Mouse (Mus musculus): ENCODE data around the gene Ankrd65. TPM values are rescaled to one million over a fixed set of nuclear protein-coding genes. Genes with fewer than 3 reads are reported as not detected.
"Not testable (repeated sequence)": the region's sequence is repeated elsewhere in the genome, so short reads cannot be mapped to it uniquely, and the experiment has no call there.

The Ankrd65 gene
- polyA plus RNA-seq (2015; fragmentation: Nextera tagmentation; extraction: Ambion mirVana) = 0.23 and 0.42 TPM in 2 replicates

GRCm38 (mm10) chr4:155790021-155790489, at the start of gene Ankrd65:
Gene Ankrd65, plus strand, starts transcription at chr4:155790439.
- no peak for DNase-seq (ENCODE audit: low spot score)

GRCm38 (mm10) chr4:155740681-155741080, 49.6 kb upstream of the Ankrd65 start:
- DNase-seq (ENCODE audit: low spot score) = not testable (repeated sequence)

DNA sequence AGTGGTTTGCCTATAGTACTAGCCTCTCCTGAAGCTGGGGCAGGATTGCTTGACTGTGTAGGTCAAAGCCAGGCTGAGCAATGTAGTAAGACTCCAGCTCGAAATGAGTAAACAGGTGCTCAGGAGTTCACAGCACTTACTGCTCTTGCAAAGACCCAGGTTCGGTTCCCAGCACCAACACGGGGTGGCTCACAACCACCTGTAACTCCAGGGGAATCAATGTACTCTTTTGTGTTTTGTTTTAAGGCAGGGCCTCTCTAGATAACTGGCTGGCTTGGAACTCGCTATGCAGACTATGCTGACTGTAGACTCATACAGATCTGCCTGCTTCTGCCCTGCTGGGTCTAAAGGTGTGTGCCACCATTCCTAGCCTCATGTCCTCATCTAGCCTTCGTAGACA, 47.6 kb upstream of the Ankrd65 start:
- no peak for DNase-seq (ENCODE audit: low spot score)

DNA sequence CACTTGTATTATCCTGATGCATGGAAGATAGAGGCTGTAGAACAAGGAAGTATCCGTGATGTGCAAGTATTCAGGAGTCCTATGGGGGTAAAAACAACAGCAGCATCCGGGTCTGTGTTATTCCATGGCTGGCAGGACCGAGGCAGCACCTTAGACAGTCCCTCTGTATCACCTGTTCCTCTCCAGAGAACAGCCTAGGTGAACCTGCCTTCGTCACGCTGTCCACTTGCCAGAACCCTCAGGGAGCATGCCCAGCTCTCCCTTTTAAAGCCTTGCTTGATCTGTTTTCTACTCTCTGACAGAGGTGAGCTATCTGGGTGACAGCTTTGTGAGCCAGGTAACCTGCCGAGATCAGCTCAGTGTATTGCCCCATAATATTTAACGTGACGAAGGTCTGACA, 45.8 kb upstream of the Ankrd65 start:
- no peak for DNase-seq (ENCODE audit: low spot score)

GRCm38 (mm10) chr4:155745136-155745535, 45.1 kb upstream of the Ankrd65 start:
- DNase-seq (ENCODE audit: low spot score) = no peak

DNA sequence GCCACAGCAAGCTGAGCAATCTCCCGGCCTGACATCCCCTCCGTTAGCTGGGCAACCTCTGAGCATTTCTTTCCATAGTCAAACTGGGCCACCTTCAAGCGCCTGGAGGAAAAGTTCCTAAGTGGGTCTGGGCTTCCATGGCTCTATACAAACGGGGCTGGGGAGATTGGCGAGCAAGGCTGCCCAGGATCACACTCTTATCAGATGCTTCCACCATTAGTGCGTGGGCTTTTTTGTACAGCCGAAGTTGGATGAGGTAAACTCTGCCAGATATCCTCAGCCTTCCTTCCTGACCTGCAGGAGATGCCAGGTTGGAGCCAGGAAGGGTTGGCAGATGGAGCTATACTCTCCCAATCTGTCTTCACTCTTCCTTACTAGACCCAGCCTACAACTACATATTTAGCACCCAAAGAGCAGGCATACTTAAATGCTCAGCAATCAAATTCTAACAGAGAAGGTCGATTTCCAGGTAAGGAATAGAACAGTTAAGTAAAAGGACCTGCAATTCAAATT, 44.1 kb upstream of the Ankrd65 start:
- DNase-seq (ENCODE audit: low spot score) = no peak

DNA sequence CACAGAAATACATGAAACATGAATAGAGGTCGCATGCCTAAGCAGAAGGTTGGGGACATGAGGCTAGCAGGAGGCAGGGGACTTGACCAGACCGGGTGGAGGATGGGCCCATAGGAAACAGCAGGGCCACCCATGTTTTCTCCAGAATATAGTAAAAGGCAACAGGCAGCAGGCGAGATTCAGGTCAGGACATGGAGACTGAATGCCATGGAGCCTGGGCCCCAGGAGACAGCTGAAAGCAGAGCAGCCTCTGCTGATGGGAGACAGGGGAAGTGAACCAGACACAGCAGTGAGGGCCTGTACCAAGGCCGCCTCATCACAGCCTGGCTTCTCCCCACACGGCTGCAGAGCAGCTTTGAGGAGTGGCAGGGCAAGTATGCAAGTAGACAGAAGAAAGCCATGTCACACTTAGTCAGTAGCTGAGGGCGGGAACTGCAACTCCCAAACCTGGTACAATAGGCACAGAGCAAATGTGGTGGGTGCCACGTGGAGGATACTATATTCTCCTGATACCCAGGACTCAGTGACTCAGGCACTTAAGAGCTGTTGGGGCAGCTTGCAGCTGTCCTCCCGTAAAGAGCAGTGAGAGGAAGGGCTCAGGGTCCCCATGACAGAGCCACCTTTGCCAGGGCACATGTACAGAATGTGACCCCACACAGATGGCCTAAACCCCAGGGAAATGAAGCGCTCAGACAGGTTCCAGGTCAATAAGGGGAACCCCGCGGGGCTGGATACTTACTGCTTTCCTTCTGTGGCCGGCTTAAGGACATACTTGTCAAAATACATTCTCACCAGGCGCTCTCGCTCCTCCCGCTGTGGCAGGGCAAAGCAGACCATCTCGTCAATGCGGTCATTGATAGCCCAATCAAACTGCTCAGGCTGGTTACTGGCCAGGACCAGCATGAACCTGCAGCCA, 43.4 kb upstream of the Ankrd65 start:
- no peak for DNase-seq (ENCODE audit: low spot score)

DNA sequence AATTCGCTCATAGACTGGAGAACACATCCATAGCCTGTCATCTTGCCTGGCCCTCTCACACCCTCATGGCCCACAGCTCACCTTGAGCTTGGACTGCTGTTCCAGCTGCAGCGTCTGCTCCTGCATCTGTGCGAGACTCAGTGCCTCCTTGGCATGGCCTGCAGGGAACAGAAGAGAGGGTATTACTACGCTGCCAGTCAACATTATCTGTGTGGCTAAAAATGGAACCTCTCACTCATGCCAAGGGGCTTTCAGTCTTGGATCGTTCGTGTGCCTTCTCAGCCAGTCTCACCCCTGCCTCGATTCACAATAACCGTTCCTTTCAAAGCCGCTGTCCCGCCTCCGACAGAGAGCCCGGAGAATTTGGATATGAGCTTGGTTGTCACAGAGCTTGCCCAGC, 33.2 kb upstream of the Ankrd65 start:
- no peak for DNase-seq (ENCODE audit: low spot score)

DNA sequence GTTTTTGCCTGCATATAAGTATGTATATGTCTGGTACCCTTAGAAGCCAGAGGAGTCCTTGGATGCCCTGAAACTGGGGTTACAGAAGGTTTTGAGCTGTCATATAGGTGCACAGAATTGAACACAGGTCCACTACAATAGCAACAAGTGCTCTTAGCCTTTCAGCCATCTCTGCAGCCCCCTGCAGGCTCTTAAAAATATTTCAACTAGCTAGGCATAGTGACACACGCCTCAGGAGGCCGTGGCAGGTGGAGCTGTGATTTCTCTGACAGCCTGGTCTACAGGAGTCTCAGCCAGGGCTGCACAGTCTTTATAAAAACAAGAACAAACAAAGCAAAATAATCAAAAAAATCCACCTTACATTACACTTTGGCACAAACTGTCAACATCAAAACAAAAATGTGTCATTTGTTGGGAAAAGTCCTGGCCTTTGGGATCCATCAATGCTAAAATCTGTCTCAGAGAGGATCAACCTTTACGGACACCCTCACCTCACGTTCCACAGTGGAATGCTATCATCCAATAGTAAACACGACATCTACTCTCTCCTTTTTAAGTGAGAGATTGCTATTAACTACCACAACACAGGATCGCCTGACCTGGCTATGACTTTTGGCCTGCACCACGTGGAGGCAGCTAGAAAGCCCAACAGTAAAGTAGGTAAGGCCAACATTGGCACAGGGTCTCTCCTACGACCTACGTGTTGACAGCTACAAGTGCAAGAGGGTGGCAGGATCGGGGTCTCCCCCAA, 30.2 kb upstream of the Ankrd65 start:
- peak; percentile 51 for DNase-seq (ENCODE audit: low spot score)

- peak; percentile 94 for DNase-seq (ENCODE audit: low spot score)
Measured at GRCm38 (mm10) chr4:155760613-155761355, 29.5 kb upstream of the Ankrd65 start, which contains the start of gene Atad3a. Gene Atad3a, minus strand, starts transcription at chr4:155761093.

DNA sequence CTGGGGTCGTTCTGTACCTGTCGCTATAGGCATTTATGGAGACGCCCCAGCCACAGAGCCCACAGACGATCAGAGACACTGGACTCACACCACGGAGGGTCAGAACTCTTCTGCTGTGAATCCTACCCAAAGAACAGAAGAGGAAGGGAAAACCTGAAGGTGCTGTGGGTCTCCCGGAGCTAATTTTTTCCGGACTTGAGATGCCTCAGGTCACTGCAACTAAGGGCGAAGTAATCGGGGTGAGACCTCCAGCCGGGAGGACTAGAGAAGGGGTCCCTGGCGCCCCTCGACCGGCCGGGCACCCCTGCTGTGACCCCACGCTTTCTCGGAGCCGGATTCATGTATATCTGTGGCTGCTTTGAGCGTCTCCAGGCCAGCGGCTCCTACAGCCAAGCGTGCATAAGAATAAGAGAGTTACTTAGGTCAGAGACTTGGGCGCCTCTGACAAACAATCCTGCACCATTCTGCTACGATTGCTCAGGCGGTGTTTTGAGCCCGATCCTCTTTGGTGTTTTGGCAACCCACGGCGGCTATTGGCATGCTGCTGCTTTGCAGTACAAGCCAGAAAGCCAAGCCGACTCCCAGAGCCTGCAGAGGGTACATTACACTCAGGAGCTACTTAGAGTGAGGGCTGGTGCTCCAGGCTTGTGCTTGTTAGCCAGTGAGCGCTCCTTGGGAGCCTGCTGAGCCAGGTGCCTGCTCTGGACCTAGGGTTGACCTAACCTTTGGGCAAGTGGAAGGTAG, 28.7 kb upstream of the Ankrd65 start:
- DNase-seq (ENCODE audit: low spot score) = no peak

- no peak for DNase-seq (ENCODE audit: low spot score)
Measured at GRCm38 (mm10) chr4:155762357-155762756, 27.9 kb upstream of the Ankrd65 start.

- DNase-seq (ENCODE audit: low spot score) = no peak
Measured at GRCm38 (mm10) chr4:155769496-155769879, 20.8 kb upstream of the Ankrd65 start.

GRCm38 (mm10) chr4:155769880-155770512, 20.2 kb upstream of the Ankrd65 start:
- peak; percentile 74 for DNase-seq (ENCODE audit: low spot score)

- DNase-seq (ENCODE audit: low spot score) = no peak
Measured at GRCm38 (mm10) chr4:155770626-155771025, 19.6 kb upstream of the Ankrd65 start.

GRCm38 (mm10) chr4:155771706-155772105, 18.5 kb upstream of the Ankrd65 start:
- DNase-seq (ENCODE audit: low spot score) = no peak

GRCm38 (mm10) chr4:155772786-155773185, 17.5 kb upstream of the Ankrd65 start:
- no peak for DNase-seq (ENCODE audit: low spot score)

DNA sequence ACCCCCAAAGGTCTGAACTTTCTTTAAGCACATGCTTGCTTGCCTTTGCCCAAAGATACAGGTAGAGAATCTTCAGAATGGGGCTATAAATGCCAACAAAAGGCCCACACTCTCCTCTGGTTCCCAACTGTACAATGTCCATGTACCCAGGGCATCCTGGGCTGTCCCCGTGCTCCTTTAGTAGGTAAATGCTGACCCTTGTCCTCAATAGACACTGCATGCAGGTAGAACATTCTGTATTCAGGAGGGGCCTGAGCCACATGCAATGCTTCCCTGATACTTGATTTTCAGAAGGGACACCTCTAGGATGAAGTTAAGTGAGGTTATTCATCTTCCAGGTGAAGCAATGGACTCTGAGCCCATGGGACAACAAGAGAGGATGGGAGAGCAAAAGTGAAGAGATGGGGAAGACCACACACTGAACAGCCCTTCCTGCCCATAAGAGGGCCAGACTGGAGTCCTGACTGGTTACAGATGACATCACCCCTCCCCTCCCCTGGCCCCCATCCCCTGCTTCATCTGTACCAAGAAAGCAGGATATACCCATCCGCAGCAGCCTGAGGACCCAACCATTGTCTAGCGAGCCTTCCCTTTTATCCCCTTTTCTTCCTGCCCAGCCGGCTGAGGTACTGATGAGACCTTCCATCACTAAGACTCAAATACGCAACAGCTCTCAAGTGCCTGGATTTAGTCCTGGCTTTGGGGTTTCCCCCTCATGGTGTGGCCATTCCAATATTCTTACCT, 16.7 kb upstream of the Ankrd65 start:
- DNase-seq (ENCODE audit: low spot score) = no peak

DNA sequence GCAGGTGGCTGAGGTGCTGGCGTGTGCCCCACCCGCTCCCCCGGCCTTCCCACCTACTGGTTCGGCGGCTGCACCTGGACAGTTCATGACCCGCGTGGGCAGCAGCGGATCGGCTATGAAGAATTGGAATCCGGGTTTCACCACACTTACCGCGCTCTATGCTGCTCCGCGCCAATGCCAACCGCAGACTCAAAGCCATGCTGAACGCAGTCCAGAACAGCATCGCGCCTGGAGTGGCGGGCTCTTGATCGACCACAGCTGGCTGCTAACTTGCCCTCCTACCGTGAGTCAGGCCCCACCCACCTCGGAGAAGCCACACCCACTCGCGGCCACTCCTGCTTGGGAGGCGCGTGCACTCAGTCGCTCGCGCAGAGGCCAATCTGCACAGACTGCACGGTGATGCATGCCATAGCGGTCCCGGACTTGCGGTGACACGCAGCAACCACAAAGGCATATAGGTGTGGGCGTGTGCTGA, 15.9 kb upstream of the Ankrd65 start, which contains the start of gene Vwa1:
Gene Vwa1 (minus strand): TSS at position 419 of the 475 bp plus-strand sequence.
- DNase-seq (ENCODE audit: low spot score) = peak; percentile 85

Data from thymus, postnatal 0 days (tissue).